Mouse (Mus musculus) regulatory T cell (primary cell): ENCODE measurements around the gene Npm1.

Experiments used
- in situ Hi-C: fragments of 300-600 bp; cut with MboI, MseI; formaldehyde crosslinking; loops from one replicate; pipeline ENCODE4 v1.15.1; 2025; ENCODE audit warnings: high pct_unique_total_duplicates

The Npm1 gene

DNA sequence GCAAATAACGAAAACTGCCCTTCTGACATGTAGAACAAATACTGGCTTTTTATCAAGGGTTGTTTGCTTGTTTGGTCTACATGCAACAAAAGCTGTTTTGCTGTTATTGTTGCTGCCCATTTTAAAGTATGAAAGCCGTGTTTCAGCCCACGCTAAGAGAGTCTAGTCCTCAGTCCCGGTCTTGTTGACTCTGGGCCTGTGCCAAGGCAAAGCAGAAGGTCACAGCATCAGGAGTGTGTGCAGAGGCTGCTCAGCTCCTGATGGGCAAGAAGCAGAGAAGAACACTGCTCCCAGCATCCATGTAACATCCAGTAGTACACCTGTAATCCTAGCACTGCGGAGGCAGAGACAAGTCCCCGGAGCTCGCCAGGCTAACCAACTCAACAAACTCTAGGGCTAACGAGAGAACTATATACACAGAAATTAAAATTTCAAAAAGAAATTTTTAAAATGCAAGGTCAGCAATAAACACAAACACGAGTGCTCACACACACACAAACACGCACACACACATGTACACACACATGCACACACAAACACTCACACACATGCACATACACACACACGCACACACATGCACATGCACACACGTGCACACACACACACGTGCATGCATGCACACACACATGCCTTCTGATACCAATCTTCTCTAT lies 59.6 kb downstream of the Npm1 start:
- in situ Hi-C loops = no loop called here
